Mouse (Mus musculus) lung, postnatal 0 days (tissue): ENCODE data around the gene Rap1gds1.

Source experiments
- CTCF ChIP-seq: IDR thresholded peaks from 2 replicates; pipeline ENCODE4 v1.5.1; 2016; ENCODE audit warnings: antibody characterized with exemption, mild to moderate bottlenecking
- EP300 ChIP-seq: IDR thresholded peaks from 2 replicates; pipeline ENCODE4 v1.6.1; 2016; ENCODE audit warnings: antibody characterized with exemption, mild to moderate bottlenecking, control low read depth

DNA sequence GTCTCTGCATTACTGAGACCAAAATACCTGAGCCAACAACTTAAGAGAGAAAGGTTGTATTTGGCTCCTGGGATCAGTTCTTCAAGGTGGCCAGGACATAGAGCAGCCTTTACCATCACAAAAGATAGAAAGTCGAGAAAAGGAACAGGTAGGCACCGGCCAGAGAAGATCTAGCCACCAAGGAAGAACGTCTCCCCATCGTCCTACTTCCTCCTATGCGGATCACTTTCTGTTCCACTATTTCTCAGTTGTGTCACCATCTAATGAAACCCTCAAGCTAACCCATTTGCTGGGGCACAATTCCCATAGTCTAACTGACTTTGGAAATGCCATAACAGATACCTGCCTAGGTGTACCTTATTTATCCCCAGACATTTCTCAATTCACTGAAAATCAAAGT is 24.3 kb upstream of the Rap1gds1 start:
- TF ChIP-seq CTCF, result no peak
- no peak for TF ChIP-seq EP300
